Mouse (Mus musculus) MEL (cell line): ENCODE data around the gene Hira. TPM values are rescaled to one million over a fixed set of nuclear protein-coding genes. Genes with fewer than 3 reads are reported as not detected.

ENCODE experiments used
- DNase-seq: peaks from one replicate; pipeline ENCODE4 v3.0.0; 2011; ENCODE audit warnings: low read depth, low spot score
- H3K27ac ChIP-seq: 2 replicates; pipeline ENCODE4 v1.5.1; 2012; ENCODE audit warnings: low read depth, mild to moderate bottlenecking, control low read depth, low read length, moderate library complexity; ENCODE audit not compliant: control insufficient read depth
- H3K27me3 ChIP-seq, 2 experiments: fragments of 150-350 bp in 1 of 2; sonication (generic) in 1 of 2; 2 replicates each; pipeline ENCODE4 v1.6.1; 2012; ENCODE audit warnings: low read length in 2 of 2, mild to moderate bottlenecking in 2 of 2, improper control_type of control experiment in 1 of 2, moderate library complexity in 1 of 2; ENCODE audit not compliant: insufficient read depth in 2 of 2, control insufficient read depth in 1 of 2
- H3K36me3 ChIP-seq, 2 experiments: 2 replicates each; pipeline ENCODE4 v1.6.1; 2012 to 2014; ENCODE audit warnings: low read length in 2 of 2, improper control_type of control experiment in 1 of 2, inconsistent platforms in 1 of 2, mild to moderate bottlenecking in 1 of 2; ENCODE audit not compliant: insufficient read depth in 2 of 2, control insufficient read depth in 1 of 2
- H3K4me1 ChIP-seq, 2 experiments: fragments of 150-350 bp in 1 of 2; sonication (generic) in 1 of 2; 2 replicates each; pipeline ENCODE4 v1.6.1; 2012; ENCODE audit warnings: low read length in 2 of 2, improper control_type of control experiment in 1 of 2, mild to moderate bottlenecking in 1 of 2; ENCODE audit not compliant: insufficient read depth in 2 of 2, control insufficient read depth in 1 of 2
- H3K4me3 ChIP-seq, 2 experiments: fragments of 150-350 bp in 1 of 2; sonication (generic) in 1 of 2; 2 replicates each; pipeline ENCODE4 v1.5.1; 2012; ENCODE audit warnings: low read depth in 2 of 2, low read length in 2 of 2, mild to moderate bottlenecking in 2 of 2, moderate library complexity in 2 of 2, control low read depth in 1 of 2, improper control_type of control experiment in 1 of 2; ENCODE audit not compliant: control insufficient read depth in 1 of 2, insufficient read depth in 1 of 2
- H3K79me2 ChIP-seq: 2 replicates; pipeline ENCODE4 v1.6.1; 2012; ENCODE audit warnings: mild to moderate bottlenecking, low read length, moderate library complexity; ENCODE audit not compliant: control insufficient read depth, poor library complexity, insufficient read depth
- H3K9ac ChIP-seq: 2 replicates; pipeline ENCODE4 v1.6.1; 2012; ENCODE audit warnings: low read depth, mild to moderate bottlenecking, control low read depth, low read length, moderate library complexity; ENCODE audit not compliant: control insufficient read depth, poor library complexity, severe bottlenecking
- H3K9me3 ChIP-seq: fragments of 150-350 bp; sonication (generic); replicated peaks from 2 replicates; pipeline ENCODE4 v1.6.1; 2012; ENCODE audit warnings: mild to moderate bottlenecking, low read length, improper control_type of control experiment, moderate library complexity; ENCODE audit not compliant: insufficient read depth
- BHLHE40 ChIP-seq: IDR thresholded peaks from 2 replicates; pipeline ENCODE4 v1.6.1; 2012; ENCODE audit warnings: low read depth, mild to moderate bottlenecking, inconsistent platforms, low read length, improper control_type of control experiment, borderline replicate concordance
- CHD1 ChIP-seq: IDR thresholded peaks from 2 replicates; pipeline ENCODE4 v1.6.1; 2012; ENCODE audit warnings: low read depth, mild to moderate bottlenecking, inconsistent platforms, low read length, improper control_type of control experiment
- CTCF ChIP-seq, 3 experiments: IDR thresholded peaks in 2 of 3; conservative IDR thresholded peaks in 1 of 3; 2 replicates each; pipeline ENCODE4 v1.5.1; 2011 to 2012; ENCODE audit warnings: low read length in 3 of 3, low read depth in 2 of 3, mild to moderate bottlenecking in 2 of 3, improper control_type of control experiment in 1 of 3, inconsistent platforms in 1 of 3, mixed read lengths in 1 of 3, moderate library complexity in 1 of 3; ENCODE audit not compliant: control insufficient read depth in 1 of 3, insufficient read depth in 1 of 3, poor library complexity in 1 of 3, severe bottlenecking in 1 of 3
- ELF1 ChIP-seq: IDR thresholded peaks from 2 replicates; pipeline ENCODE4 v1.6.1; 2014; ENCODE audit warnings: low read depth, mild to moderate bottlenecking, inconsistent platforms, low read length, improper control_type of control experiment, moderate library complexity
- EP300 ChIP-seq, 2 experiments: IDR thresholded peaks; 2 replicates each; pipeline ENCODE4 v1.6.1; 2011; ENCODE audit warnings: improper control_type of control experiment in 2 of 2, low read length in 2 of 2, low read depth in 1 of 2, mild to moderate bottlenecking in 1 of 2
- ETS1 ChIP-seq: IDR thresholded peaks from 2 replicates; pipeline ENCODE4 v1.6.1; 2012; ENCODE audit warnings: low read depth, mild to moderate bottlenecking, inconsistent platforms, low read length, improper control_type of control experiment, moderate library complexity
- GABPA ChIP-seq: IDR thresholded peaks from 2 replicates; pipeline ENCODE4 v1.6.1; 2012; ENCODE audit warnings: low read depth, mild to moderate bottlenecking, inconsistent platforms, low read length, improper control_type of control experiment, moderate library complexity
- GATA1 ChIP-seq: IDR thresholded peaks from 2 replicates; pipeline ENCODE4 v1.6.1; 2011; ENCODE audit warnings: low read depth, low read length, improper control_type of control experiment
- HCFC1 ChIP-seq: IDR thresholded peaks from 2 replicates; pipeline ENCODE4 v1.6.1; 2012; ENCODE audit warnings: low read depth, mild to moderate bottlenecking, inconsistent platforms, low read length, improper control_type of control experiment, moderate library complexity
- KAT2A ChIP-seq: conservative IDR thresholded peaks from 2 replicates; pipeline ENCODE4 v1.6.1; 2012; ENCODE audit warnings: low read depth, low read length, improper control_type of control experiment, inconsistent platforms
- MAX ChIP-seq: IDR thresholded peaks from 2 replicates; pipeline ENCODE4 v1.6.1; 2011; ENCODE audit warnings: low read length, improper control_type of control experiment
- MEF2A ChIP-seq: IDR thresholded peaks from 2 replicates; pipeline ENCODE4 v1.6.1; 2014; ENCODE audit warnings: low read depth, mild to moderate bottlenecking, inconsistent platforms, low read length, improper control_type of control experiment; ENCODE audit not compliant: poor library complexity, insufficient replicate concordance, severe bottlenecking; ENCODE audit errors: extremely low read depth
- MXI1 ChIP-seq: IDR thresholded peaks from 2 replicates; pipeline ENCODE4 v1.6.1; 2011; ENCODE audit warnings: mild to moderate bottlenecking, low read depth, low read length, improper control_type of control experiment
- MYB ChIP-seq: IDR thresholded peaks from 2 replicates; pipeline ENCODE4 v1.6.1; 2011; ENCODE audit warnings: mild to moderate bottlenecking, low read depth, low read length, improper control_type of control experiment
- NELFE ChIP-seq: IDR thresholded peaks from 2 replicates; pipeline ENCODE4 v1.6.1; 2011; ENCODE audit warnings: low read depth, low read length, improper control_type of control experiment
- NRF1 ChIP-seq: IDR thresholded peaks from 2 replicates; pipeline ENCODE4 v1.6.1; 2014; ENCODE audit warnings: low read depth, mild to moderate bottlenecking, inconsistent platforms, low read length, improper control_type of control experiment, moderate library complexity; ENCODE audit not compliant: poor library complexity, insufficient read depth, severe bottlenecking
- POLR2A ChIP-seq, 2 experiments: IDR thresholded peaks; 2 replicates each; pipeline ENCODE4 v1.6.1; 2011 to 2012; ENCODE audit warnings: low read length in 2 of 2, mild to moderate bottlenecking in 2 of 2, control low read depth in 1 of 2, improper control_type of control experiment in 1 of 2, low read depth in 1 of 2, moderate library complexity in 1 of 2; ENCODE audit not compliant: control insufficient read depth in 1 of 2, insufficient read depth in 1 of 2, poor library complexity in 1 of 2
- POLR2AphosphoS2 ChIP-seq: IDR thresholded peaks from 2 replicates; pipeline ENCODE4 v1.6.1; 2011; ENCODE audit warnings: low read length, improper control_type of control experiment
- POLR2AphosphoS5 ChIP-seq: IDR thresholded peaks from 2 replicates; pipeline ENCODE4 v1.6.1; 2012; ENCODE audit warnings: low read depth, borderline replicate concordance, mild to moderate bottlenecking, inconsistent platforms, low read length, moderate library complexity, mixed read lengths
- RCOR1 ChIP-seq: IDR thresholded peaks from 2 replicates; pipeline ENCODE4 v1.6.1; 2012; ENCODE audit warnings: low read depth, mild to moderate bottlenecking, inconsistent platforms, low read length, improper control_type of control experiment
- SIN3A ChIP-seq: IDR thresholded peaks from 2 replicates; pipeline ENCODE4 v1.6.1; 2012; ENCODE audit warnings: low read length, improper control_type of control experiment, inconsistent platforms
- TBP ChIP-seq: IDR thresholded peaks from 2 replicates; pipeline ENCODE4 v1.8.0; 2011; ENCODE audit warnings: low read depth, low read length, improper control_type of control experiment
- TCF12 ChIP-seq: IDR thresholded peaks from 2 replicates; pipeline ENCODE4 v1.6.1; 2014; ENCODE audit warnings: low read depth, mild to moderate bottlenecking, inconsistent platforms, low read length, improper control_type of control experiment, moderate library complexity
- UBTF ChIP-seq: IDR thresholded peaks from 2 replicates; pipeline ENCODE4 v1.6.1; 2012; ENCODE audit warnings: low read depth, mild to moderate bottlenecking, inconsistent platforms, low read length, improper control_type of control experiment, moderate library complexity, borderline replicate concordance; ENCODE audit not compliant: insufficient read depth
- USF1 ChIP-seq: IDR thresholded peaks from 2 replicates; pipeline ENCODE4 v1.6.1; 2014; ENCODE audit warnings: low read depth, mild to moderate bottlenecking, inconsistent platforms, low read length, improper control_type of control experiment, moderate library complexity
- USF2 ChIP-seq, 2 experiments: IDR thresholded peaks; 2 replicates each; pipeline ENCODE4 v1.6.1; 2011 to 2012; ENCODE audit warnings: improper control_type of control experiment in 2 of 2, low read length in 2 of 2, borderline replicate concordance in 1 of 2, inconsistent platforms in 1 of 2, low read depth in 1 of 2, mild to moderate bottlenecking in 1 of 2; ENCODE audit not compliant: insufficient read depth in 1 of 2
- ZC3H11A ChIP-seq: IDR thresholded peaks from 2 replicates; pipeline ENCODE4 v1.6.1; 2012; ENCODE audit warnings: low read depth, mild to moderate bottlenecking, inconsistent platforms, low read length, improper control_type of control experiment
- ZKSCAN1 ChIP-seq: IDR thresholded peaks from 2 replicates; pipeline ENCODE4 v1.6.1; 2012; ENCODE audit warnings: low read depth, mild to moderate bottlenecking, inconsistent platforms, low read length, improper control_type of control experiment, moderate library complexity
- ZMIZ1 ChIP-seq: IDR thresholded peaks from 2 replicates; pipeline ENCODE4 v1.6.1; 2012; ENCODE audit warnings: low read depth, mild to moderate bottlenecking, inconsistent platforms, low read length, improper control_type of control experiment, moderate library complexity
- ZNF384 ChIP-seq: IDR thresholded peaks from 2 replicates; pipeline ENCODE4 v1.6.1; 2012; ENCODE audit warnings: low read depth, mild to moderate bottlenecking, inconsistent platforms, low read length, improper control_type of control experiment
- polyA plus RNA-seq, 2 experiments: library from polyadenylated mRNA; stranded (reverse) in 1 of 2; unstranded in 1 of 2; fragments of >175 nt in 1 of 2; fragments of >200 nt in 1 of 2; gene quantifications; 2 replicates each; pipeline versions ENCODE4 v1.2.1 to v1.2.4; 2012; ENCODE audit warnings: low replicate concordance in 2 of 2, low read depth in 1 of 2; ENCODE audit not compliant: insufficient read length in 2 of 2, insufficient read depth in 1 of 2, missing spikeins in 1 of 2
- total RNA-seq: library from RNA; depleted of rRNA; stranded (reverse); fragments of 300-350 nt; gene quantifications from 2 replicates; pipeline ENCODE4 v1.2.3, GENCODE M21; 2012

Hira gene
- total and polyA plus RNA-seq, 3 experiments: 40.9 to 203 TPM; not detected in 1

- TF ChIP-seq ZMIZ1 (no peak), MAX (peak; percentile 89), POLR2AphosphoS5 (no peak), USF2 (IDR thresholded peaks at IDR 0.05; ENCODE audit: borderline replicate concordance in 1 of 2, insufficient read depth in 1 of 2, low read depth in 1 of 2, low read length in 2 of 2) (no peak), ZC3H11A (no peak), USF1 (peak; percentile 52; the same call in 1 of the 2 replicates), HCFC1 (peak; percentile 55), CTCF (IDR thresholded peaks at IDR 0.05 in 2 of 3, conservative IDR thresholded peaks at IDR 0.05 in 1 of 3; ENCODE audit: control insufficient read depth in 1 of 3, insufficient read depth in 1 of 3, low read depth in 2 of 3, low read length in 3 of 3, poor library complexity in 1 of 3, severe bottlenecking in 1 of 3) (peak; percentile 16 to 59 (median 59); a peak in 5 of 6 replicates), GABPA (no peak), MXI1 (peak; percentile 90), BHLHE40 (peak; percentile 9; the same call in 1 of the 2 replicates), UBTF (no peak), ZNF384 (no peak), TBP (no peak; the same call in 1 of the 2 replicates), KAT2A (0 out of 2 replicates have a peak, but pooled peaks have one; percentile 27), SIN3A (peak; percentile 80), CHD1 (peak; percentile 93), ZKSCAN1 (0 out of 2 replicates have a peak, but pooled peaks have one; percentile 5), RCOR1 (no peak), ETS1 (0 out of 2 replicates have a peak, but pooled peaks have one; percentile 24)
Observed at GRCm38 (mm10) chr16:18877386-18878090, 701 bp downstream of the Hira start (continued).

DNA sequence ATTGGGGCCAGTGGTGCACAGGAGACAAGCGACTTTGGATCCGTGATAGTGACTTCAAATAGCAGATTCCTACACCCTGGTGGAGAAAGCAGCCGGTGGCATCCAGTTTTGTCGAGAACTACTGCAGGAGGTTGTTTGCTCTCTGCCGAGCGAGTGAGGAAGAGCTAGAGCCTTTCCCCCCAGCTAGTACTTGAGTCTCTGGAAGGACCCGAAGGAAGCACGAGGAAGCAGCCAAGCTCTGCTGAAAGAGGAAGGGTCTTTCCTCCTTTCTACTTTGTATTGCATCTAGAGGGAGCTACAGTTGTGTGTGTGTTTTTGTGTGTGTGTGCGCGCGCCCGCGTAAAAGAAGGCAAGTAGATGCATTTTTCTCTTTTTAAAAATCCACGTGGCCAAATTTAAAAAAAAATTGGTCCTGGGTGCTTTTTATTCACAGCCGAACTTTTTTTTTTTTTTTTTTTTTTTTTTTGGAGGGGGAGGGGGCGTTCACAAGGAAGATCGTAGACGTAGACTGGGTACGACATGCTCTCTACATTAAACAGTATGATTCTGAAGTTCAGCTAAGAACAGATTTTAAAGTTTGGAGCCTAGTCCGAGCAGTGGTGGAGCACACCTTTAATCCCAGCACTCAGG lies 1.4 kb downstream of the Hira start:
- H3K9ac ChIP-seq: peak overlapping the region; percentile 97
- H3K9me3 ChIP-seq: no peaks in the 10 kb centered on the region
- TF ChIP-seq CHD1: no peak; the same call in 1 of the 2 replicates
- no peak; a peak in 1 of 6 replicates for TF ChIP-seq CTCF (IDR thresholded peaks at IDR 0.05 in 2 of 3, conservative IDR thresholded peaks at IDR 0.05 in 1 of 3; ENCODE audit: control insufficient read depth in 1 of 3, insufficient read depth in 1 of 3, low read depth in 2 of 3, low read length in 3 of 3, poor library complexity in 1 of 3, severe bottlenecking in 1 of 3)
- no peak for TF ChIP-seq ZC3H11A
- TF ChIP-seq MEF2A: no peak
- no peak for TF ChIP-seq NELFE
- no peak for TF ChIP-seq ZKSCAN1
- no peak for TF ChIP-seq NRF1
- peak; percentile 85 for TF ChIP-seq ZNF384
- TF ChIP-seq BHLHE40: no peak
- no peak for TF ChIP-seq POLR2A (IDR thresholded peaks at IDR 0.05; ENCODE audit: control insufficient read depth in 1 of 2, insufficient read depth in 1 of 2, low read depth in 1 of 2, low read length in 2 of 2, poor library complexity in 1 of 2)
- TF ChIP-seq ETS1: no peak
- TF ChIP-seq TCF12: no peak
- no peak for TF ChIP-seq EP300 (IDR thresholded peaks at IDR 0.05; ENCODE audit: low read depth in 1 of 2, low read length in 2 of 2)
- no peak for TF ChIP-seq MYB
- no peak for TF ChIP-seq GATA1
- no peak for TF ChIP-seq POLR2AphosphoS2
- TF ChIP-seq TBP: peak; percentile 72
- TF ChIP-seq ELF1: no peak
- H3K79me2 ChIP-seq: peaks cover 77% of the 10 kb centered on the region
- no peaks in the 10 kb centered on the region for H3K27me3 ChIP-seq
- H3K36me3 ChIP-seq: peaks cover 22 to 45% of the 10 kb centered on the region in 2 experiments
- peak overlapping the region; percentile 76 to 92 for H3K4me3 ChIP-seq
- no peak for DNase-seq
- peak overlapping the region; percentile 54 for H3K27ac ChIP-seq
- peaks cover 15 to 28% of the 10 kb centered on the region in 2 experiments for H3K4me1 ChIP-seq
